Mouse (Mus musculus): ENCODE measurements around the gene Trim8. TPM values are rescaled to one million over a fixed set of nuclear protein-coding genes. Genes with fewer than 3 reads are reported as not detected.

Trim8 gene
- polyA plus RNA-seq, 1 experiment = 12.4 TPM

- H3K4me3 ChIP-seq (ENCODE audit: insufficient read depth, low read depth, low read length) = no peak overlapping the region
- no peak overlapping the region for H3K27ac ChIP-seq (replicated peaks; ENCODE audit: low read depth, low read length)
- peaks cover 16% of the 10 kb centered on the region; the same call in 1 of the 2 replicates for H3K4me1 ChIP-seq (ENCODE audit: control insufficient read depth, insufficient read depth, insufficient read length, low read length)
Measured at GRCm38 (mm10) chr19:46518352-46518787, 16.9 kb downstream of the Trim8 start.

GRCm38 (mm10) chr19:46518828-46519621 lies 17.5 kb downstream of the Trim8 start:
- peaks cover 23% of the 10 kb centered on the region for H3K4me1 ChIP-seq (ENCODE audit: control insufficient read depth, insufficient read depth, insufficient read length, low read length)
- H3K4me3 ChIP-seq (ENCODE audit: insufficient read depth, low read depth, low read length) = no peak overlapping the region
- no peak overlapping the region for H3K27ac ChIP-seq (replicated peaks; ENCODE audit: low read depth, low read length)

- peak overlapping the region; percentile 35; the same call in 1 of the 2 replicates for H3K27ac ChIP-seq (replicated peaks; ENCODE audit: low read depth, low read length)
- peaks cover 28% of the 10 kb centered on the region for H3K4me1 ChIP-seq (ENCODE audit: control insufficient read depth, insufficient read depth, insufficient read length, low read length)
- H3K4me3 ChIP-seq (ENCODE audit: insufficient read depth, low read depth, low read length) = no peak overlapping the region
Measured at GRCm38 (mm10) chr19:46521698-46522097, 20.2 kb downstream of the Trim8 start.

GRCm38 (mm10) chr19:46522433-46523044 lies 21.0 kb downstream of the Trim8 start:
- Histone ChIP-seq H3K27ac (replicated peaks; ENCODE audit: low read depth, low read length) (peak overlapping the region; percentile 56), H3K4me1 (ENCODE audit: control insufficient read depth, insufficient read depth, insufficient read length, low read length) (peaks cover 28% of the 10 kb centered on the region), H3K4me3 (ENCODE audit: insufficient read depth, low read depth, low read length) (no peak overlapping the region)

GRCm38 (mm10) chr19:46523131-46523479 lies 21.6 kb downstream of the Trim8 start:
- no peak overlapping the region for H3K4me3 ChIP-seq (ENCODE audit: insufficient read depth, low read depth, low read length)
- H3K27ac ChIP-seq (replicated peaks; ENCODE audit: low read depth, low read length) = peak overlapping the region; percentile 56
- H3K4me1 ChIP-seq (ENCODE audit: control insufficient read depth, insufficient read depth, insufficient read length, low read length) = peaks cover 31% of the 10 kb centered on the region

GRCm38 (mm10) chr19:46523480-46524151 lies 22.1 kb downstream of the Trim8 start:
- no peak overlapping the region for H3K4me3 ChIP-seq (ENCODE audit: insufficient read depth, low read depth, low read length)
- peak overlapping the region; percentile 56 for H3K27ac ChIP-seq (replicated peaks; ENCODE audit: low read depth, low read length)
- peaks cover 31% of the 10 kb centered on the region for H3K4me1 ChIP-seq (ENCODE audit: control insufficient read depth, insufficient read depth, insufficient read length, low read length)

GRCm38 (mm10) chr19:46524152-46524544 lies 22.6 kb downstream of the Trim8 start:
- no peak overlapping the region for H3K4me3 ChIP-seq (ENCODE audit: insufficient read depth, low read depth, low read length)
- H3K4me1 ChIP-seq (ENCODE audit: control insufficient read depth, insufficient read depth, insufficient read length, low read length) = peaks cover 30% of the 10 kb centered on the region
- peak overlapping the region; percentile 52 for H3K27ac ChIP-seq (replicated peaks; ENCODE audit: low read depth, low read length)

- H3K27ac ChIP-seq (replicated peaks; ENCODE audit: low read depth, low read length) = peak overlapping the region; percentile 63
- no peak overlapping the region for H3K4me3 ChIP-seq (ENCODE audit: insufficient read depth, low read depth, low read length)
- peaks cover 32% of the 10 kb centered on the region for H3K4me1 ChIP-seq (ENCODE audit: control insufficient read depth, insufficient read depth, insufficient read length, low read length)
Measured at GRCm38 (mm10) chr19:46524601-46525321, 23.3 kb downstream of the Trim8 start.

GRCm38 (mm10) chr19:46525691-46526631 lies 24.5 kb downstream of the Trim8 start:
- Histone ChIP-seq H3K4me1 (ENCODE audit: control insufficient read depth, insufficient read depth, insufficient read length, low read length) (peaks cover 32% of the 10 kb centered on the region), H3K27ac (replicated peaks; ENCODE audit: low read depth, low read length) (no peak overlapping the region), H3K4me3 (ENCODE audit: insufficient read depth, low read depth, low read length) (no peak overlapping the region)

GRCm38 (mm10) chr19:46527632-46528528 lies 26.4 kb downstream of the Trim8 start:
- peaks cover 25% of the 10 kb centered on the region for H3K4me1 ChIP-seq (ENCODE audit: control insufficient read depth, insufficient read depth, insufficient read length, low read length)
- peak overlapping the region; percentile 36 for H3K4me3 ChIP-seq (ENCODE audit: insufficient read depth, low read depth, low read length)

GRCm38 (mm10) chr19:46528529-46529213 lies 27.2 kb downstream of the Trim8 start:
- H3K4me3 ChIP-seq (ENCODE audit: insufficient read depth, low read depth, low read length) = peak overlapping the region; percentile 36
- 0 out of 2 replicates have a peak overlapping the region, but pooled peaks have one; percentile 1 for H3K27ac ChIP-seq (replicated peaks; ENCODE audit: low read depth, low read length)
- peaks cover 18% of the 10 kb centered on the region for H3K4me1 ChIP-seq (ENCODE audit: control insufficient read depth, insufficient read depth, insufficient read length, low read length)

More at GRCm38 (mm10) chr19:46527632-46528528, 26.4 kb downstream of the Trim8 start:
- H3K27ac ChIP-seq (replicated peaks; ENCODE audit: low read depth, low read length) = peak overlapping the region; percentile 16; the same call in 1 of the 2 replicates

GRCm38 (mm10) chr19:46529601-46530448 lies 28.3 kb downstream of the Trim8 start:
- Histone ChIP-seq H3K4me3 (ENCODE audit: insufficient read depth, low read depth, low read length) (no peak overlapping the region), H3K27ac (replicated peaks; ENCODE audit: low read depth, low read length) (no peak overlapping the region), H3K4me1 (ENCODE audit: control insufficient read depth, insufficient read depth, insufficient read length, low read length) (peaks cover 13% of the 10 kb centered on the region)
